Mouse (Mus musculus) cerebellum, adult 2 months (tissue): Measurements from ENCODE around the gene Smyd2. TPM values are rescaled to one million over a fixed set of nuclear protein-coding genes. Genes with fewer than 3 reads are reported as not detected.

Experiments
- DNase-seq, 2 experiments: peaks; one replicate each; pipeline ENCODE4 v3.0.0; 2021
- H3K27ac ChIP-seq: fragments of 200-500 bp; 2 replicates; pipeline ENCODE4 v1.5.1; 2012; ENCODE audit warnings: low read length, control low read depth, inconsistent platforms; ENCODE audit not compliant: insufficient read depth
- H3K27me3 ChIP-seq: fragments of 200-500 bp; 2 replicates; pipeline ENCODE4 v1.6.1; 2012; ENCODE audit warnings: inconsistent platforms, mild to moderate bottlenecking, low read length, moderate library complexity; ENCODE audit not compliant: control insufficient read depth, insufficient read depth
- H3K4me1 ChIP-seq: fragments of 200-500 bp; 2 replicates; pipeline ENCODE4 v1.6.1; 2011; ENCODE audit warnings: low read length; ENCODE audit not compliant: control insufficient read depth, insufficient read depth
- H3K4me3 ChIP-seq: fragments of 200-500 bp; replicated peaks from 2 replicates; pipeline ENCODE3; 2011; ENCODE audit warnings: mild to moderate bottlenecking, low read depth, low read length, control low read depth; ENCODE audit not compliant: insufficient read depth
- CTCF ChIP-seq: fragments of 200-500 bp; IDR thresholded peaks from 2 replicates; pipeline ENCODE4 v1.5.1; 2011; ENCODE audit warnings: low read depth, mild to moderate bottlenecking, control low read depth, low read length, moderate library complexity, borderline replicate concordance; ENCODE audit not compliant: insufficient read depth
- POLR2A ChIP-seq: fragments of 200-500 bp; IDR thresholded peaks from 2 replicates; pipeline ENCODE4 v1.6.1; 2011; ENCODE audit warnings: low read length, control low read depth, borderline replicate concordance; ENCODE audit not compliant: insufficient read depth
- WGBS: fragments of 180-500 bp; shearing (Covaris S2); methylation state at CpG from one replicate; pipeline ENCODE4 v1.1.7; 2018; 5-methylcytosine and 5-hydroxymethylcytosine counted together
- polyA plus RNA-seq: library from polyadenylated mRNA; depleted of rRNA; stranded (reverse); fragments of >200 nt; gene quantifications from 2 replicates; pipeline ENCODE4 v1.2.3, GENCODE M21; 2012

Smyd2 gene
- polyA plus RNA-seq, 1 experiment, result 131 TPM

DNA sequence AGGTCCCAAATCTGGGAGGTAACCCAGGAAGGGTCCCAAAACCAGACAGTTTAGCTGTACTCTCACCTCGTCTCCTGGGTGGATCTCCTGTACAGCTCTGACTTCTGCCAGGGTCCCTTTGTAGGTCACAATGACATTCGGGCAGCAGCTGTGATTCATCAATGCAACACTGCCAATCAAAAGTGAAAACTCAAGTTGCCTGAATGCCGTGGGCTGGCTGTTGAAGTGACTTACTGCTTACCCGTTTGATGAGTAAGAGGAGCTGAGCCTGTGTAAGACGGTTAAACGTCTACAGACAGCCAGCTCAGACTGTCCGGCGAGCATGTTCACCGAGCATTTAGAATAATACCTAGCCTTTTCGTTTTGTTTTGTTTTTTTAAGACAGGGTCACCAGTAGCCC, 33.4 kb downstream of the Smyd2 start:
- no peak overlapping the region for H3K4me3 ChIP-seq
- DNase-seq, result no peak
- no peak overlapping the region for H3K27ac ChIP-seq
- 85% methylated on average over 10 of the region's 10 CpGs for WGBS
- no peaks in the 10 kb centered on the region for H3K27me3 ChIP-seq
- peaks cover 17% of the 10 kb centered on the region for H3K4me1 ChIP-seq
- TF ChIP-seq CTCF, result no peak
- no peak for TF ChIP-seq POLR2A

DNA sequence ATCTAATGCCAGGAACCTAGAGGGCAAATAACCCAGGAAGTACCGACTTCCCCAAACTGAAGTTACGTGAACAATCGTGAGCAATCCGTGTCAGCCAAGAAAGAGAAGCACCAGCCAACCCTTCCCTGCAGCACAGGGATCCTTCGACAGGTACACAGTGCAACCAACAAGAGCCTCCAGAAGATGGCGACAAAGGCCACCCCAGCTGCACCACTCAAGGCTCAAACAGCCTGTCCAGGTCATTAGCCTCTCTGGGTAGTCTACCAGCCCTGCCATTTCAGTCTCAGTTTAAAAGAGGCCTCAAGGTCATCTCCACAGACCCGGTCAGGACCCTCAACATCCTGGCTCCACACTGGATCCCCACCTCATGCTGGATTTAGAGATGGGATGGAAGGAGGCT, 34.6 kb downstream of the Smyd2 start:
- TF ChIP-seq POLR2A, result no peak
- peak; percentile 95 for TF ChIP-seq CTCF
- Histone ChIP-seq H3K27me3 (no peaks in the 10 kb centered on the region), H3K4me1 (peaks cover 28% of the 10 kb centered on the region), H3K4me3 (no peak overlapping the region), H3K27ac (no peak overlapping the region)
- DNase-seq, result peak; percentile 77 to 78
- WGBS, result 6% methylated on average over 7 of the region's 7 CpGs

DNA sequence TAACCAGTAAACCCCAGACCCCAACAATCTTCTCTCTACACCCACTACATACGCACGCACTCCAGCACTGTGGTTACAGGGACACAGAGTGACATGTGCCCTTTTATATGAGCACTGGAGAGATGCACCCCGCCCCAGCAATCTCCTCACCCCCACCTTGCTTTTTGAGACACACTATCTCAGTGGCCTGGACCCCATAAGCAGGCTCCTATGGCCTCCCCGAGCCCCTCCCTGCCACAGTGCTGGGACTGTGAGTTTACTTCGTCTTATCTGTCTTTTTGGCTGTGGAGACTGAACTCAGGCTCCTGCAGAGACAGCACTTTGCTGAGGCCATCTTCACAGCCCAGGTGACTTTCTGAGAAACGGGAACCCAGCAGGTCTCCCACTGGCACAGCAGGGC, 36.2 kb downstream of the Smyd2 start:
- no peak overlapping the region for H3K27ac ChIP-seq
- WGBS, result 86% methylated on average over 6 of the region's 6 CpGs
- no peaks in the 10 kb centered on the region for H3K27me3 ChIP-seq

DNA sequence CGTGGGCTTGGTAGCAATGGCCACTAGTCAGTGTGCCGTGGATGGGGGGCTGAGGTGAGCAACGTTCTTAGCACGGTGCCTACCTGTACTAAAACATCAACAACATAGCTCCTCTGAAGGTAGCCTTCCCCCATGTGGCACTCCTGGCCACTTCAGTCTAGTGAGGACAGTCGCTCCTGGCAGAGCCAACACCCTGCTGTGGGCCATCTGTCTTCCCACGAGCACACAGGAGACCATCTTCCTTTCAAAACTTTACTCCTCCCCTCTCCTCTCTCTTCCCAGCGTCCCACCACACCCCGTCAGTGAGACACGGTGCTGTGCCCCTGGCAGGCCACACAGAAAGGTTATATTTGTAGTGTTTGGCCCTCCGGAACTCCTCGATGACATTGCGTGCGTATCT, 37.2 kb downstream of the Smyd2 start:
- TF ChIP-seq CTCF, result 0 out of 2 replicates have a peak, but pooled peaks have one; percentile 13
- TF ChIP-seq POLR2A, result no peak
- Histone ChIP-seq H3K27ac (no peak overlapping the region), H3K4me3 (no peak overlapping the region), H3K27me3 (no peaks in the 10 kb centered on the region), H3K4me1 (peaks cover 41% of the 10 kb centered on the region)
- 8% methylated on average over 13 of the region's 13 CpGs for WGBS
- peak; percentile 83 to 87 for DNase-seq

More for the DNA sequence above, 36.2 kb downstream of the Smyd2 start:
- no peak overlapping the region for H3K4me3 ChIP-seq
- DNase-seq, result no peak
- TF ChIP-seq POLR2A (no peak), CTCF (no peak)
- peaks cover 31% of the 10 kb centered on the region for H3K4me1 ChIP-seq

DNA sequence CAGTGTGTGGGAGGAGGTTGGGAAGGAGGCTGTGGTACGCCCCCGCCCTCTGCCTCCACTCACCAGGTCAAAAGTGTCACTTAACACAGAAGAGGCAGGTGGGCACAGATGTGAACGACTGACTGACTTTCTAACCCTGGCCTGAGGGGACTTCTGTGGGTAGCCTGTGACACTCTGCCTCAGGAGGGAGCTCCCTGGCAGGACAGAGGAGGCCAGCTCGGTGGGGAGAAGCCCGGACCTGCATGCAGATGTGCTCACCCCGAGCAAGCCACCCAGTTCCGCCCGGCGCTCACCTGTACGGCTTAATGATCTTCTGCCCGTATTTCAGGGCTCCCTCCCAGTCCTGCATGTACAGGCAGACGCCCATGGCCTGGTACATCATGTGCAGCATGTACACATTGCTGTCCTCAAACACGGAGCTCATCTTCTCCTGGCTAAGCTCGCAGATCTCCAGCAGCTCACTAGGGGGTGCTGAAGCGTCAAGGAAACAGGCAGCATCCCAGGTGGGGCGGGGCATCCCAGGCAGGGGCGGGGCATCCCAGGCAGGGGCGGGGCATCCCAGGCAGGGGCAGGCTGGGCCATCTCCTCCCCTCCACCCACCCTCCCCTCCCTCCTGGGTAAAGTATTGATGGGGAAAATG, 38.5 kb downstream of the Smyd2 start:
- Histone ChIP-seq H3K27ac (no peak overlapping the region), H3K27me3 (no peaks in the 10 kb centered on the region), H3K4me1 (peaks cover 48% of the 10 kb centered on the region), H3K4me3 (no peak overlapping the region)
- DNase-seq, result peak; percentile 42 to 53
- WGBS, result 64% methylated on average over 18 of the region's 18 CpGs
- TF ChIP-seq POLR2A, result no peak
- peak; percentile 36; the same call in 1 of the 2 replicates for TF ChIP-seq CTCF

DNA sequence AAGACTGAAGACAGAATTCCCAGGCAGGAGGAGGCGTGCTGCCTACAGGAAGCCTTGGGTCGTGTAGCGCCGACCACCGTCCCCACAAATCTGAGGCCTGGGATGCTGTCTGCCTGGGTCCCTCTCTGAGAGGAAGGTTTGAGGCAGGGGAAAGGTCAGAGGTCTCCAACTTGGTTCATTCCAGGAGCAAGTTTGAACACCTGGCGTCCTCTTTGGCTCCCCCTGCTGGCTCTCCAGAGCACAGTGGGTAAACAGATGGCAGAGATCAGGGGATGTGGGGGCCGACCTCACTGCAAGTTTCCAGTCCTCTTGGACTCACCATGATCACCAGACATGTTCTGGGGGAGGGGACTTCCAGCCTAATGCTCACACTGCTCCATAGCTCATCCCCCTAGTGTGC, 39.3 kb downstream of the Smyd2 start:
- TF ChIP-seq POLR2A (no peak), CTCF (peak; percentile 69)
- 74% methylated on average over 7 of the region's 7 CpGs for WGBS

DNA sequence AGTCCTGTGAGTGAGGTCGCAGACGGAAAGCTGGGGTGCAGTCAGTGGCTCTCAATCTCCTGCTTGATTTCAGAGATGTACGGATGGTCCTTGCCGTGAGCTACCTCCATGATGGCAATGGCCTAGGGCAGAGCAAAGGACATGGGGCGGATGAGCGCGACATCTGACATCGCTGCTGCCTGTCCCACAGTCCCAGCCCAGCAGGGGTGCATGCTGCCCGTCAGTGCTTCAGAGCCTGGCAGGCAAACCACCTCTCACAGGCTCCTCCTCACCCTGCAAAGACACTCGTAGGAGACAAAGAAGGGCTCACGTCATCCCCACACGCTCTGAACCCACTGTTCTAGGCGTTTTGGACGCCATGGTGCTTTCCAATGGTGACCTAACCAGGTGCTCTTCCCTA, 41.4 kb downstream of the Smyd2 start:
- no peak for TF ChIP-seq CTCF
- TF ChIP-seq POLR2A, result no peak
- 77% methylated on average over 14 of the region's 14 CpGs for WGBS
- DNase-seq, result no peak

More for the DNA sequence above, 39.3 kb downstream of the Smyd2 start:
- Histone ChIP-seq H3K27me3 (no peaks in the 10 kb centered on the region), H3K4me1 (peaks cover 48% of the 10 kb centered on the region), H3K4me3 (no peak overlapping the region), H3K27ac (no peak overlapping the region)
- peak; percentile 43 to 51 for DNase-seq

DNA sequence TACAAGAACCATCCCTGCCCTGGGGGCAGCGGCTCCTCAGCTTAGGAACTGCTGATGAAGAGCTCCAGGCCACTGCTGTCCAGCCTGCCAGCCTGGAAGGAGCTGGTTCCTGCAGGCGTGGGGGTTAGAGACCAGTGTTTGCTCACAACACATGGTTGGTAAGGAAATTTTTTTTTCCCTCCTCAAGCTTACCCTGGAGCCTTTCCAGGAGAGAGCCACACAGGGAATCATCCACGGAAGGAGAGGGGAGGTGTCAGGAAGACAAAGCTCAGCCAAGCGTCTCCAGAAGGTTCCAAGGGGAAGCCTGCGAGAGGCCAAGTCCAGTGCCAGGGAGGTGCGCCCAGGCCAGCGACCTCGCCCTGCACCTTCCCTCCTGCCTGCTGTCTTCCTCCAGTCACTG, 42.2 kb downstream of the Smyd2 start:
- Histone ChIP-seq H3K4me3 (no peak overlapping the region), H3K4me1 (peaks cover 39% of the 10 kb centered on the region), H3K27me3 (no peaks in the 10 kb centered on the region), H3K27ac (no peak overlapping the region)
- WGBS, result 6% methylated on average over 8 of the region's 8 CpGs
- no peak for TF ChIP-seq CTCF
- TF ChIP-seq POLR2A, result no peak
- DNase-seq, result peak; percentile 61 to 80

More for the DNA sequence above, 41.4 kb downstream of the Smyd2 start:
- no peak overlapping the region for H3K27ac ChIP-seq
- H3K27me3 ChIP-seq, result no peaks in the 10 kb centered on the region
- peaks cover 46% of the 10 kb centered on the region for H3K4me1 ChIP-seq
- H3K4me3 ChIP-seq, result no peak overlapping the region

DNA sequence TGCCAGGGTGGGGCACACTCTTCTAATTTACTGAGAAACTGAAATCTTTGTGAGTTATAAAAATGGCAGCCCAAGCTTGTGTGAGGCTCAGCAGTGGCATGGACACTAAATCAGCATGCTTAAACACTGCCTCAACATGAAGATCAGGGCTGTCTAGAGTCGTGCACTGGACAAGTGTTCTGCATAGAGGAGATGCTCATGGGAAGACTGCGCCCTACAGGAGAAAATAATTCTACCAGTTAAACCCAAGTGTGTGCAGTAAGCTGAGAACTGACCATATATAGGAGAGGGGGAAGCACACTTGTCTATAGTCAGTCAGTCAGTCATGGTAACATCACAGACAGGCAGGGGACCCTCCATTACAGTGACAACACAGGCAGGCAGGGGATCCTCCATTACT, 43.0 kb downstream of the Smyd2 start:
- H3K4me1 ChIP-seq, result peaks cover 33% of the 10 kb centered on the region
- no peak overlapping the region for H3K4me3 ChIP-seq
- TF ChIP-seq CTCF, result no peak
- TF ChIP-seq POLR2A, result no peak
- H3K27me3 ChIP-seq, result no peaks in the 10 kb centered on the region
- DNase-seq, result no peak
- WGBS, result 70% methylated on average over 2 of the region's 2 CpGs
- no peak overlapping the region for H3K27ac ChIP-seq
